Mouse (Mus musculus): Measurements from ENCODE around the gene Hoxa11. TPM values are rescaled to one million over a fixed set of nuclear protein-coding genes. Genes with fewer than 3 reads are reported as not detected.

The Hoxa11 gene
- polyA plus RNA-seq, 1 experiment, result not detected

- TF ChIP-seq TAL1 (IDR thresholded peaks at IDR 0.05; ENCODE audit: low read length), result no peak
- no peak for TF ChIP-seq GATA1 (IDR thresholded peaks at IDR 0.05; ENCODE audit: low read length)
- Histone ChIP-seq H3K4me1 (ENCODE audit: control insufficient read depth) (no peaks in the 10 kb centered on the region), H3K36me3 (ENCODE audit: control insufficient read depth) (no peaks in the 10 kb centered on the region), H3K4me3 (replicated peaks) (no peak overlapping the region), H3K9me3 (ENCODE audit: control insufficient read depth, low read length) (no peaks in the 10 kb centered on the region), H3K27me3 (ENCODE audit: control insufficient read depth) (peaks cover 99% of the 10 kb centered on the region)
Observed at GRCm38 (mm10) chr6:52202362-52203120, 43.1 kb downstream of the Hoxa11 start.

GRCm38 (mm10) chr6:52201269-52201668, 44.3 kb downstream of the Hoxa11 start:
- H3K4me3 ChIP-seq (replicated peaks), result no peak overlapping the region
- peaks cover 99% of the 10 kb centered on the region for H3K27me3 ChIP-seq (ENCODE audit: control insufficient read depth)
- H3K9me3 ChIP-seq (ENCODE audit: control insufficient read depth, low read length), result no peaks in the 10 kb centered on the region
- no peaks in the 10 kb centered on the region for H3K4me1 ChIP-seq (ENCODE audit: control insufficient read depth)
- no peaks in the 10 kb centered on the region for H3K36me3 ChIP-seq (ENCODE audit: control insufficient read depth)
- TF ChIP-seq TAL1 (IDR thresholded peaks at IDR 0.05; ENCODE audit: low read length) (no peak), GATA1 (IDR thresholded peaks at IDR 0.05; ENCODE audit: low read length) (no peak)

- H3K4me3 ChIP-seq (replicated peaks), result no peak overlapping the region
- no peaks in the 10 kb centered on the region for H3K36me3 ChIP-seq (ENCODE audit: control insufficient read depth)
- TF ChIP-seq GATA1 (IDR thresholded peaks at IDR 0.05; ENCODE audit: low read length), result no peak
- TF ChIP-seq TAL1 (IDR thresholded peaks at IDR 0.05; ENCODE audit: low read length), result no peak
- H3K27me3 ChIP-seq (ENCODE audit: control insufficient read depth), result peaks cover 99% of the 10 kb centered on the region
- no peaks in the 10 kb centered on the region for H3K4me1 ChIP-seq (ENCODE audit: control insufficient read depth)
- no peaks in the 10 kb centered on the region for H3K9me3 ChIP-seq (ENCODE audit: control insufficient read depth, low read length)
Observed at GRCm38 (mm10) chr6:52200751-52201250, 44.8 kb downstream of the Hoxa11 start.

GRCm38 (mm10) chr6:52200073-52200750, 45.4 kb downstream of the Hoxa11 start:
- peaks cover 99% of the 10 kb centered on the region for H3K27me3 ChIP-seq (ENCODE audit: control insufficient read depth)
- no peaks in the 10 kb centered on the region for H3K9me3 ChIP-seq (ENCODE audit: control insufficient read depth, low read length)
- TF ChIP-seq TAL1 (IDR thresholded peaks at IDR 0.05; ENCODE audit: low read length), result no peak
- no peak for TF ChIP-seq GATA1 (IDR thresholded peaks at IDR 0.05; ENCODE audit: low read length)
- H3K4me3 ChIP-seq (replicated peaks), result no peak overlapping the region
- no peaks in the 10 kb centered on the region for H3K4me1 ChIP-seq (ENCODE audit: control insufficient read depth)
- no peaks in the 10 kb centered on the region for H3K36me3 ChIP-seq (ENCODE audit: control insufficient read depth)

- Histone ChIP-seq H3K4me3 (replicated peaks) (no peak overlapping the region), H3K9me3 (ENCODE audit: control insufficient read depth, low read length) (no peaks in the 10 kb centered on the region), H3K27me3 (ENCODE audit: control insufficient read depth) (peaks cover 99% of the 10 kb centered on the region), H3K4me1 (ENCODE audit: control insufficient read depth) (no peaks in the 10 kb centered on the region), H3K36me3 (ENCODE audit: control insufficient read depth) (no peaks in the 10 kb centered on the region)
- no peak for TF ChIP-seq GATA1 (IDR thresholded peaks at IDR 0.05; ENCODE audit: low read length)
- no peak for TF ChIP-seq TAL1 (IDR thresholded peaks at IDR 0.05; ENCODE audit: low read length)
Observed at GRCm38 (mm10) chr6:52197271-52197670, 48.3 kb downstream of the Hoxa11 start.

GRCm38 (mm10) chr6:52196811-52197210, 48.8 kb downstream of the Hoxa11 start:
- TF ChIP-seq GATA1 (IDR thresholded peaks at IDR 0.05; ENCODE audit: low read length), result no peak
- no peak for TF ChIP-seq TAL1 (IDR thresholded peaks at IDR 0.05; ENCODE audit: low read length)
- Histone ChIP-seq H3K4me3 (replicated peaks) (no peak overlapping the region), H3K36me3 (ENCODE audit: control insufficient read depth) (no peaks in the 10 kb centered on the region), H3K9me3 (ENCODE audit: control insufficient read depth, low read length) (peaks cover 3% of the 10 kb centered on the region; the same call in 1 of the 2 replicates), H3K4me1 (ENCODE audit: control insufficient read depth) (peaks cover 3% of the 10 kb centered on the region), H3K27me3 (ENCODE audit: control insufficient read depth) (peaks cover 99% of the 10 kb centered on the region)

- peaks cover 3% of the 10 kb centered on the region; the same call in 1 of the 2 replicates for H3K9me3 ChIP-seq (ENCODE audit: control insufficient read depth, low read length)
- peaks cover 4% of the 10 kb centered on the region for H3K4me1 ChIP-seq (ENCODE audit: control insufficient read depth)
- no peaks in the 10 kb centered on the region for H3K36me3 ChIP-seq (ENCODE audit: control insufficient read depth)
- H3K4me3 ChIP-seq (replicated peaks), result no peak overlapping the region
- H3K27me3 ChIP-seq (ENCODE audit: control insufficient read depth), result peaks cover 98% of the 10 kb centered on the region
- no peak for TF ChIP-seq TAL1 (IDR thresholded peaks at IDR 0.05; ENCODE audit: low read length)
- TF ChIP-seq GATA1 (IDR thresholded peaks at IDR 0.05; ENCODE audit: low read length), result no peak
Observed at GRCm38 (mm10) chr6:52194690-52195089, 50.9 kb downstream of the Hoxa11 start.

Other genes starting within 250 kb of the Hoxa11 start
- 0.03 and 0.04 TPM in 2 replicates for gene Skap2, start 233.3 kb downstream of the Hoxa11 start, polyA plus RNA-seq (2012)
- not detected in 2 replicates for gene Hoxa1, start 87.5 kb downstream of the Hoxa11 start, polyA plus RNA-seq (2012)
- gene Hoxa2, start 81.0 kb downstream of the Hoxa11 start, polyA plus RNA-seq (2012), result not detected in 2 replicates
- gene 5730596B20Rik, start 68.3 kb downstream of the Hoxa11 start, polyA plus RNA-seq (2012), result 0.02 TPM in 1 of 2 replicates, not detected in the other
- gene Hoxa4, start 54.1 kb downstream of the Hoxa11 start, polyA plus RNA-seq (2012), result not detected in 2 replicates
- gene Hoxa5, start 41.2 kb downstream of the Hoxa11 start, polyA plus RNA-seq (2012), result not detected in 2 replicates
- gene Hoxa6, start 37.1 kb downstream of the Hoxa11 start, polyA plus RNA-seq (2012), result not detected in 2 replicates
- gene Hoxa3, start 32.5 kb downstream of the Hoxa11 start, polyA plus RNA-seq (2012), result 0.02 TPM in 1 of 2 replicates, not detected in the other
- gene Gm28308, start 32.5 kb downstream of the Hoxa11 start, polyA plus RNA-seq (2012), result not detected in 2 replicates
- 0.02 TPM in 1 of 2 replicates, not detected in the other for gene Hoxa7, start 24.0 kb downstream of the Hoxa11 start, polyA plus RNA-seq (2012)
- not detected in 2 replicates for gene Hoxa9, start 14.7 kb downstream of the Hoxa11 start, polyA plus RNA-seq (2012)
- gene Hoxa10, start 5.0 kb downstream of the Hoxa11 start, polyA plus RNA-seq (2012), result not detected in 2 replicates
- gene Hoxa13, start 15.1 kb upstream of the Hoxa11 start, polyA plus RNA-seq (2012), result not detected in 2 replicates
- not detected in 2 replicates for gene Evx1, start 67.7 kb upstream of the Hoxa11 start, polyA plus RNA-seq (2012)